ENCODE assay signal across 16 mouse cellular contexts in genomic region chr12:10686747-10687146, GRCm38 (mm10).
"Had no signal": no experiment of that assay in that cellular context is flagged by ENCODE, and none has a peak within 500 bp of the region (broad histone marks: within the 10 kb centered on the region; RNA-seq: fewer than 3 reads in every experiment).

No protein-coding gene starts in this region.

- H3K9me3 ChIP-seq: kidney, embryonic 15.5 days; limb, embryonic 15.5 days; liver, embryonic 13.5 days; lung, embryonic 15.5 days; megakaryocyte, embryonic 14.5 days; midbrain, embryonic 12.5 days; neural tube, embryonic 12.5 days; stomach, embryonic 15.5 days had no signal

- H3K4me3 ChIP-seq: kidney, embryonic 15.5 days; left cerebral cortex, adult 2 months; limb, embryonic 15.5 days; liver, embryonic 13.5 days; lung, embryonic 15.5 days; megakaryocyte, embryonic 14.5 days; midbrain, embryonic 12.5 days; neural tube, embryonic 12.5 days; stomach, embryonic 15.5 days had no signal

- ATAC-seq: liver, postnatal 0 days had no signal

- H3K4me1 ChIP-seq: kidney, embryonic 15.5 days; limb, embryonic 15.5 days; liver, embryonic 13.5 days; lung, embryonic 15.5 days; megakaryocyte, embryonic 14.5 days; midbrain, embryonic 12.5 days; neural tube, embryonic 12.5 days; stomach, embryonic 15.5 days had no signal

- DNase-seq: kidney, postnatal 14 days; liver, embryonic 13.5 days; liver, postnatal 0 days; lung, postnatal 14 days; right cerebral cortex, postnatal 14 days; thymus, adult 2 months; thymus, postnatal 25 days had no signal

- H3K36me3 ChIP-seq: kidney, embryonic 15.5 days; limb, embryonic 15.5 days; liver, embryonic 13.5 days; lung, embryonic 15.5 days; midbrain, embryonic 12.5 days; neural tube, embryonic 12.5 days; stomach, embryonic 15.5 days had no signal

- H3K27me3 ChIP-seq: kidney, embryonic 15.5 days; limb, embryonic 15.5 days; liver, embryonic 13.5 days; lung, embryonic 15.5 days; megakaryocyte, embryonic 14.5 days; midbrain, embryonic 12.5 days; neural tube, embryonic 12.5 days; stomach, embryonic 15.5 days had no signal

- H3K4me2 ChIP-seq: kidney, embryonic 15.5 days; limb, embryonic 15.5 days; liver, embryonic 13.5 days; lung, embryonic 15.5 days; midbrain, embryonic 12.5 days; neural tube, embryonic 12.5 days; stomach, embryonic 15.5 days had no signal

- H3K9ac ChIP-seq: kidney, embryonic 15.5 days; limb, embryonic 15.5 days; liver, embryonic 13.5 days; liver, postnatal 0 days; lung, embryonic 15.5 days; midbrain, embryonic 12.5 days; neural tube, embryonic 12.5 days; stomach, embryonic 15.5 days had no signal

- H3K27ac ChIP-seq: kidney, embryonic 15.5 days; left cerebral cortex, adult 2 months; limb, embryonic 15.5 days; liver, embryonic 13.5 days; lung, embryonic 15.5 days; macrophage; midbrain, embryonic 12.5 days; neural tube, embryonic 12.5 days; stomach, embryonic 15.5 days had no signal
